ENCODE assay signal across 17 mouse cellular contexts in genomic region chr7:37602871-37603524, GRCm38 (mm10).
A peak's percentile ranks its signal among the peaks of the same experiment; 100 is the strongest.
DNase-seq lines count a peak whose midpoint lies in the region; ATAC-seq and TF ChIP-seq lines count a peak whose summit lies in the region.
"Had no signal": no experiment of that assay in that cellular context is flagged by ENCODE, and none has a peak within 500 bp of the region (broad histone marks: within the 10 kb centered on the region; RNA-seq: fewer than 3 reads in every experiment).

No protein-coding gene starts in this region.

- ATAC-seq in hindbrain, postnatal 0 days: no peak
- no peak for ATAC-seq in midbrain, postnatal 0 days (ENCODE audit: low FRiP score)
- no peak for ATAC-seq in liver, postnatal 0 days
- ATAC-seq: intestine, postnatal 0 days; lung, postnatal 0 days had no signal

- no peaks in the 10 kb centered on the region for H3K27me3 ChIP-seq in hindbrain, embryonic 10.5 days (ENCODE audit: insufficient read depth, poor library complexity, severe bottlenecking)
- H3K27me3 ChIP-seq in hindbrain, postnatal 0 days (ENCODE audit: insufficient read depth, low read length): no peaks in the 10 kb centered on the region
- H3K27me3 ChIP-seq in midbrain, postnatal 0 days (ENCODE audit: insufficient read depth, low read length): no peaks in the 10 kb centered on the region
- no peaks in the 10 kb centered on the region for H3K27me3 ChIP-seq in liver, postnatal 0 days (ENCODE audit: insufficient read depth, low read length)
- H3K27me3 ChIP-seq: stomach, embryonic 15.5 days had no signal

- H3K4me3 ChIP-seq in hindbrain, embryonic 10.5 days: no peak overlapping the region
- no peak overlapping the region for H3K4me3 ChIP-seq in hindbrain, postnatal 0 days (ENCODE audit: low read length)
- no peak overlapping the region for H3K4me3 ChIP-seq in midbrain, postnatal 0 days (ENCODE audit: low read depth, low read length)
- no peak overlapping the region for H3K4me3 ChIP-seq in liver, postnatal 0 days (ENCODE audit: low read depth, low read length)
- H3K4me3 ChIP-seq: left cerebral cortex, adult 2 months; limb, embryonic 13.5 days; stomach, embryonic 15.5 days had no signal

- no peak for TF ChIP-seq EP300 in liver, postnatal 0 days (IDR thresholded peaks at IDR 0.05; ENCODE audit: low read depth)

- 20% methylated on average over 9 of the region's 9 CpGs for WGBS in hindbrain, embryonic 10.5 days
- WGBS in hindbrain, postnatal 0 days: 22% methylated on average over 9 of the region's 9 CpGs
- 12% methylated on average over 9 of the region's 9 CpGs for WGBS in midbrain, postnatal 0 days
- WGBS in liver, postnatal 0 days (ENCODE audit: insufficient replicate concordance): 61% methylated on average over 9 of the region's 9 CpGs

- no peak for TF ChIP-seq CTCF in hindbrain, postnatal 0 days (IDR thresholded peaks at IDR 0.05; ENCODE audit: low read depth)
- TF ChIP-seq CTCF in midbrain, postnatal 0 days (IDR thresholded peaks at IDR 0.05): no peak
- TF ChIP-seq CTCF in liver, postnatal 0 days (IDR thresholded peaks at IDR 0.05; ENCODE audit: low read depth): no peak

- 0 out of 2 replicates have a peak, but pooled peaks cover 3% of the 10 kb centered on the region for H3K9me3 ChIP-seq in hindbrain, embryonic 10.5 days
- no peaks in the 10 kb centered on the region for H3K9me3 ChIP-seq in hindbrain, postnatal 0 days (ENCODE audit: low read length)
- H3K9me3 ChIP-seq in midbrain, postnatal 0 days (ENCODE audit: low read length): no peaks in the 10 kb centered on the region
- H3K9me3 ChIP-seq in liver, postnatal 0 days (ENCODE audit: low read length): no peaks in the 10 kb centered on the region
- H3K9me3 ChIP-seq: limb, embryonic 13.5 days; stomach, embryonic 15.5 days had no signal

- peak; percentile 57 for DNase-seq in hindbrain, embryonic 10.5 days (ENCODE audit: low spot score)
- no peak for DNase-seq in hindbrain, postnatal 0 days (ENCODE audit: low spot score)
- DNase-seq in embryo, embryonic 10 days (ENCODE audit: low spot score): peak; percentile 69
- DNase-seq in mesoderm, embryonic 11.5 days (ENCODE audit: low read depth, low spot score): peak; percentile 64
- DNase-seq in midbrain, postnatal 0 days (ENCODE audit: low spot score): no peak
- DNase-seq in c-Kit-positive CD71-positive TER-119-positive erythroid progenitor cells, embryonic 14.5 days (ENCODE audit: low spot score): no peak
- no peak for DNase-seq in liver, postnatal 0 days
- no peak for DNase-seq in spleen, postnatal 14 days (ENCODE audit: low spot score in 2 of 2)
- DNase-seq: cerebellum, adult 8-10 months; right cerebral cortex, adult 18-20 months; spleen, adult 18-20 months had no signal

- peaks cover 15% of the 10 kb centered on the region for H3K36me3 ChIP-seq in hindbrain, embryonic 10.5 days
- H3K36me3 ChIP-seq in hindbrain, postnatal 0 days (ENCODE audit: insufficient read depth, low read length): no peaks in the 10 kb centered on the region
- H3K36me3 ChIP-seq in midbrain, postnatal 0 days (ENCODE audit: insufficient read depth, low read length): no peaks in the 10 kb centered on the region
- H3K36me3 ChIP-seq in liver, postnatal 0 days (replicated peaks; ENCODE audit: insufficient read depth, low read length): no peaks in the 10 kb centered on the region
- H3K36me3 ChIP-seq: limb, embryonic 13.5 days; stomach, embryonic 15.5 days had no signal

- peak overlapping the region; percentile 35 for H3K27ac ChIP-seq in hindbrain, embryonic 10.5 days
- H3K27ac ChIP-seq in hindbrain, postnatal 0 days: no peak overlapping the region
- H3K27ac ChIP-seq in midbrain, postnatal 0 days (ENCODE audit: low read depth, low read length): no peak overlapping the region
- no peak overlapping the region for H3K27ac ChIP-seq in liver, postnatal 0 days (ENCODE audit: low read depth)
- H3K27ac ChIP-seq: left cerebral cortex, adult 2 months; limb, embryonic 13.5 days; liver, embryonic 14.5 days; stomach, embryonic 15.5 days had no signal

- H3K9ac ChIP-seq in hindbrain, postnatal 0 days (replicated peaks; ENCODE audit: low read length): no peak overlapping the region
- H3K9ac ChIP-seq in midbrain, postnatal 0 days (replicated peaks; ENCODE audit: low read length, poor library complexity, severe bottlenecking): 0 out of 2 replicates have a peak overlapping the region, but pooled peaks have one; percentile 33
- H3K9ac ChIP-seq in liver, postnatal 0 days (replicated peaks): no peak overlapping the region
- H3K9ac ChIP-seq: limb, embryonic 13.5 days; liver, embryonic 14.5 days; stomach, embryonic 15.5 days had no signal

- no peak overlapping the region for H3K4me2 ChIP-seq in hindbrain, postnatal 0 days (ENCODE audit: low read depth, low read length)
- H3K4me2 ChIP-seq in midbrain, postnatal 0 days (ENCODE audit: low read depth, low read length, poor library complexity, severe bottlenecking): no peak overlapping the region
- no peak overlapping the region for H3K4me2 ChIP-seq in liver, postnatal 0 days (ENCODE audit: low read depth, low read length)
- H3K4me2 ChIP-seq: limb, embryonic 13.5 days; stomach, embryonic 15.5 days had no signal

- H3K4me1 ChIP-seq in hindbrain, embryonic 10.5 days (replicated peaks): peaks cover 51% of the 10 kb centered on the region
- H3K4me1 ChIP-seq in hindbrain, postnatal 0 days (ENCODE audit: insufficient read depth, low read length): no peaks in the 10 kb centered on the region
- no peaks in the 10 kb centered on the region; the same call in 1 of the 2 replicates for H3K4me1 ChIP-seq in midbrain, postnatal 0 days (ENCODE audit: insufficient read depth, low read length)
- no peaks in the 10 kb centered on the region for H3K4me1 ChIP-seq in liver, postnatal 0 days (ENCODE audit: insufficient read depth)
- H3K4me1 ChIP-seq: stomach, embryonic 15.5 days had no signal

Comparison
In these comparisons a context has a peak if more than half of its experiments do, and no peak if none do; other contexts are left out.
1. DNase-seq: peak in hindbrain, embryonic 10.5 days (single experiment), embryo, embryonic 10 days (single experiment) and mesoderm, embryonic 11.5 days (single experiment); none in hindbrain, postnatal 0 days (single experiment), midbrain, postnatal 0 days (single experiment), c-Kit-positive CD71-positive TER-119-positive erythroid progenitor cells, embryonic 14.5 days (single experiment), liver, postnatal 0 days (single experiment) and spleen, postnatal 14 days (0 of 2).